Mouse (Mus musculus) adrenal gland, postnatal 36 days (tissue): Measurements from ENCODE around the gene Bicdl1. TPM values are rescaled to one million over a fixed set of nuclear protein-coding genes. Genes with fewer than 3 reads are reported as not detected.

Source experiments
- DNase-seq, 2 experiments: peaks; one replicate each; pipeline ENCODE4 v3.0.0; 2021; ENCODE audit warnings: mixed read lengths in 1 of 2
- total RNA-seq, 2 experiments: library from RNA; stranded (reverse); gene quantifications; 2 replicates each; pipeline ENCODE4 v1.2.3; 2021

Gene Bicdl1
- total RNA-seq, 2 experiments from 2014 or later = 7.8 to 11.3 TPM

GRCm38 (mm10) chr5:115667894-115668293 lies 63.5 kb downstream of the Bicdl1 start:
- no peak for DNase-seq

DNA sequence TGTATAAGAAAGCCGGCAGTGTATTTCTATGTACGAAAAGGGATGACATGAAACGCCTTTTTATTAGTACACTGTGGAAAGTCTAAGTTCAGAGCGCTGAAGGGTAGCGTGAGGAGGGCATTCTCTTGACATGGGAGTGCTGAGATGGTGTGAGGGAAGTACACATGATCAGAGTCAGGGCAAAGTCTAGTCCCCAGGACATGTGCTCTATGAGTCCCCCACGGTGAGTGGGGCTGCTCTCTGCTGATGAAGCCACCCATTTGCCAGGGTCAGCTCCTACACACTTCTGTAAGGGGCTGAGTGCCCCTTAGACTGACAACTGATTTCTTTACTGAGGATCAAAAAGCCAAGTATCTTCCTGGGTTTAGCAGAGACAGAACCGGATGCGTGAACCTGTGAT lies 64.2 kb downstream of the Bicdl1 start:
- DNase-seq = no peak

- no peak for DNase-seq
Measured at GRCm38 (mm10) chr5:115666366-115667065, 64.9 kb downstream of the Bicdl1 start.

DNA sequence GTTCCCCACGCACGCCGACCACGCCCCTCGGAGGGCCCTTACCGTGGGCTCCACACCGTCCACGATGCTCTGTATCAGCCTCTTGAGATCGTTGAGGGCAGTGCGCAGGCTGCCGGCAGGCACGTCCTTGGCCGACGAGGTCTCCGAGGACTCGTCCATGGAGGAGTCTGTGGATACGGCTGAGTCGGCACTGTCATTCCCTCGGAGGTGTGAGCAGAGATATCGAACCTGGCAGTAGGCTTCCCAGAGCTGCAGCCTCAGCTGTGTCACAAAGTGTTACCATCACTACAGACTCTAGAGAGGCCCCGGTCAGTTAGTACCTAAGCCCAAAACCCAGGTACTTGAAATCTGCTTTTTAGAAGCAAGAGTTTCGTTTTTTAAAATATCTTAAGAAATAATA lies 68.8 kb downstream of the Bicdl1 start:
- no peak for DNase-seq

DNA sequence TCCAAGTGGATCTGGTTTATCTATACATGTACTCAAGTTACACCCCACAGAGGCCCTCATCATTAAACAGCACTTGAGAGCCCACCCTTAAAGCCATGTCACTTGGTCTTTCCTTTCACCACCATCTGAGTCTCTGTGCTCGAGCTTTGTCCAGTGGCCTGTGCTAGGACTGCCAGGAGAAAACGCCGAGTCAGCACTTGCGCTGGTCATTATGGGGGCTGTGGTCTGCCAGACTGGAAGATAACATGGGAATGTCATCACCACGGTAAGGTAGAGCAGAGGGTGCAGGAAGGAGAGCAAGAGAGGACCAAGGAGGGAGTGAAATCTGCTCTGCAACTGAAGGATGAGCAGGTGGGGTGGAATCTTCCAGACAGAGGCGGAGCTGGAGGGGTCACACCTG lies 73.1 kb downstream of the Bicdl1 start:
- no peak for DNase-seq

DNA sequence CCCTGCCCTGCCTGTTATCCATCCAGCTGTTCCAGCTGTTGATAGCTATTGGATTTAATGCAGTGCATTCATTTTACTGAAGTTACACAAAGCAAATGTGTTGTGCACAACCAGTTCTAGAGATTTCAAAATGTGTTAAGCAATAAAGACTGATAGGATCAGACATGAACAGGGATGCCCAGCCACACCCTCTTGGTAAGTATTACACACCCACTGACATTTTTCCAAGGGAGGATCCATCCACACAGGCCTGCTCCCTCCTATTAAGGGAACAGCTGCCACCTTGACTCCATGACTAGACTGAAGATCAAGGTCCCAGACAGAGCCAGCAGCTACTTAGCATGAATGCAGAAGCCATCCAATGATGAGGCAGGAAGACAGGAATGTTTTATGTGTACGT lies 74.2 kb downstream of the Bicdl1 start:
- DNase-seq = no peak

- no peak for DNase-seq
Measured at GRCm38 (mm10) chr5:115656677-115657076, 74.7 kb downstream of the Bicdl1 start.

DNA sequence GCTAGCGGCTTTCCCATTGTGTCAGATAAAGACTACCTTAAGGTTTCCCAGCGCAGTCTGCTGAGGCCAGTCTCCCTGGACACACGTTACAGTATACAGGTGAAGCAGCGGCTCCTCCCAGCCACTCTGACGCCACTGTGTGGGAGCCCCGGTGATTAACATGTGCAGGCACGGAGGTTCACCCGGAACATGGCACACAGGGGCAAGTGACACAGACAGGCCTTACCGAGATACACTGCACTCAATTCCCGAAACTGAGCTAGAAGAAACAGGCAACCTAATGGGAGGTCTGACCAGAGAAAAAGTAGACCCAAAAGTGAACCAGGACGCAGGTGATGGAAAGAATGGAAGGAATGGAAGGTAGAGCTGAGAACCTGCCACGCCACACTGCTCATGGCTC lies 77.6 kb downstream of the Bicdl1 start:
- no peak for DNase-seq

- DNase-seq = peak; percentile 99 to 100
Measured at GRCm38 (mm10) chr5:115652681-115653575, 78.5 kb downstream of the Bicdl1 start.

- no peak for DNase-seq
Measured at GRCm38 (mm10) chr5:115651821-115652220, 79.6 kb downstream of the Bicdl1 start.

DNA sequence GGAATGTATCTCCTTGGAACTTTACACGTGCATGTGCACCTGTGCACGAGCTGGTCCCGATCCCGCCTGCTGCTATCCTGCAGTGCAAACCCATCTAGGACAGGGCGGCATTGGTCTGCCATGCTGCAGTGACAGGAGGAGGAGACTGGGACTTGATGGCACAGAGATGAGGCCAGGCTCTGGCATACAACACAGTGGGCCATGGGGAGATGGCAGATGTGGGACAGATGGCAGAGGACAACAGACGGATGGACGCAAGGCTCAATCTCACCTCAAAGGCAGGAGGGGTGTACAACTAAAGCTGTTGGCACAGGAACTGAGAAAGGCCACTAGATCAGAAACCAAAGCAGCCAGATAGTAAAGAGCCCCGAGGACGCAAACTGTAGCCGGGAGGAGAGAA lies 80.5 kb downstream of the Bicdl1 start:
- no peak for DNase-seq

GRCm38 (mm10) chr5:115649699-115650098 lies 81.7 kb downstream of the Bicdl1 start:
- peak; percentile 40 to 63 for DNase-seq

DNA sequence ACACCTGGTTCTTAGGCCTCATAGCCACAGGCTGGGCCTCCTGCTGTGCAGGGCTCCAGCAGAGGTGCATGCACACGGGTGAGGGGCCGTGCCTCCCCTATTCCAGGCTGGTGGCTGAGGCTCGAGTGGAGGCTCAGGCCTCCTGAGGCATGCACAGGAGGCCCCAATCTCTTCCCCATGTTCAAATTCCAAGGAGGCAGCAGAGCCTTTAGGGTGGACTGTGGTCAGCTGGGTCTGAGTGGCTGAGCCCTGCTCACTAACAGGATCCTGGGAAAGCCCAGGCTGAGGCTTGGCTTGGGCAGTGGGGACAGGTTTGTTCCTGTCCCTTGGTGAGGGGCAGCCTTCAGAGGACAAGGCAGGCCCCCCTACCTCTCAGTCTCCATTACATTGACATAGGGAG lies 82.5 kb downstream of the Bicdl1 start:
- no peak for DNase-seq

GRCm38 (mm10) chr5:115644192-115644591 lies 87.2 kb downstream of the Bicdl1 start:
- DNase-seq = no peak

- DNase-seq = no peak
Measured at GRCm38 (mm10) chr5:115635536-115635935, 95.9 kb downstream of the Bicdl1 start.

GRCm38 (mm10) chr5:115634046-115634445 lies 97.4 kb downstream of the Bicdl1 start:
- DNase-seq = no peak

DNA sequence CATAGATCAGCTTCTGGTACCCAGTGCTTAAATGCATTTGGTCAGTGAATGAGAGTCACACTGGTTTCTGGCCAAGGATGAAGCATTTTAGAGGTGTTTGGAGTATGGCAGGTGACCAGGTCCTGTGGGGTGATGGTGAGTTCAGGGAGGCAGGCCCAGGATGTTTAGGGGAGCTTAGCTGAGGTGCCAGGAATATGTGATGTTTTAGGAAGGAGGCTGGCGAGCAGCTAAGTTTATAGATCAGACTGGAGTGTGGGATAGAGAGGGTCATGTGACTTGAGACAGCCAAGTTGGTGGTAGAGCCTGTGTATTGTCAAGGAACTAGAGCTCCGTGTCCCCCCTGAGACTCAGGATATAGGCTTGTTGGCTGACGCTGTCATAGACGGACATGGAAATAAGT lies 98.4 kb downstream of the Bicdl1 start:
- no peak for DNase-seq

DNA sequence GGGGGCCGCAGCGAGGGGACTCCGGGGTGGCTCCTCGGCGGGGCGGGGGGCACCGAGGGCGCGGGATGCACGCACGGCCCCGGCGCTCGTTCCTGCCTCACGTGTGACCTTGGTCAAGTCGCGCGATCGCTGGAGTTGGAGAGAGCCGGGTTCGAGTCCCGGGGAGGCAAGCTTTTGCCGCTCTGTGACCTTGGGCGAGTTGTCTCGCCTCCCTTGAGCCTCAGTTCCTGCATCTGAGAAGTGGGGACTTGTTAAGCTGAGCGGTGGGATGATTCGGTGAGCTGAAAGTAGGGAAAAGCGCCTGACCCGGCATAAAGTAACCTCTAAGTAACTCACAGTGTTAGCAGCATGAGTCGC lies 99.1 kb downstream of the Bicdl1 start:
- DNase-seq = peak; percentile 51 to 59

DNA sequence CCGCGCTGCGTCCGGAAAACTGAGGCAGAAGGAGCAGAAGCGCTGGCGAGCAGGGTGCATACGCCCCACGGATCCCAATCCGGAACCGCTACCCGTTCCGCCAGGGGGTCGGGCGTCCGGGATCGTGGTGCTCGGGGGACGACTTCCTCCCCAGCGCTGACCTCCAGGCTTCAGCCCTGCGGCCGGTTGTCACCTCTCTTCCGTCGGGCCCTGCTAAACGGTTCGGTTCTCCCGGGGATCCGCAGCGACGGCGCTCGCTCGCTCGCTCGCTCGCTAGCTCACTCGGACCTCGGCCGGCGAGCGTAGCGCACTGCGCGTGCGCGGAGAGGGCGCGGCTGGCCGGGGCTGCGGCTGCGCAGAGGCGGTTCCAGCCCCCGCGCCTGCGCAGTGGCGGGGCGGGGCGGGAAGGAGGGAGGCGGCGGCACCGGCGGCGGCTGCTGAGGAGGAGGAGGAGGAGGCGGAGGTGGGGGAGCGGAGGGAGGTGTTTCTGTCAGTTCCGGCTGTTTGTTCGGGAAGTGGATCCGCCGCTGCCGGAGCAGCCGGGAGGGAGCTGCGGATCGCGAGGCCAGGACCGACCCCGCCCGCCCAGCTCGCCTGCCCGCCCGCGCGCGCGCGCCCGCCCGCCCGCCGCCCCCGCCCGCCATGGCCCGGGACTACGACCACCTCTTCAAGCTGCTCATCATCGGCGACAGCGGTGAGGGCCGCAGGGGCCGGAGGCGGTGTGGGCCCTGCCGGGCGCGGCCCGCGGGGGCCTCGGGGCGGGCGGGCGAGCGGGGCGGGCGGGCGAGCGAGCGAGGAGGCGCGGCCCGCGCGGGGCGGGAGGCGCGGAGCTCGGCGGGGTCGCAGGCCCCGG lies 99.7 kb downstream of the Bicdl1 start, which contains the start of gene Rab35:
Rab35 (plus strand) TSS at position 404 of the 853 bp plus-strand sequence.
- peak; percentile 96 to 98 for DNase-seq

GRCm38 (mm10) chr5:115630291-115630690 lies 101.1 kb downstream of the Bicdl1 start:
- DNase-seq = no peak

DNA sequence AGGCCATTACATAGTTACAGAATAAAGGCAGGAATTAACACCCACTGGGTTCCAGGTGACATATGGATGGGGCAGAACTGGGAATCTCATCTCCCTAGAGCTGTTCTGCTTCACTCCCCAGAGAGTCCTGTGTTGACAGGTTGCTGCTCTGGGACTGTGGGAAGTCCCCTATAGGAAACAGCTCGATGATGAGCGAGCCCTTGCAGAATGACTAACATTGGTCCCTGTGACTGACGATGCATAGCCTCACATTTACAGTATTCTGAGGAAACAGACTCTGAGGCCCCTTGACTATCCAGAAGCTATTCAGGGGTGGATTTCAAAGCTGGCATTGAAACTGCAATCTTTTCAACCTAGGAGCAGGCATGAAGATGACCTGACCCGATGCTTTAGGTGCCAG lies 101.7 kb downstream of the Bicdl1 start:
- DNase-seq = no peak

GRCm38 (mm10) chr5:115628083-115628482 lies 103.3 kb downstream of the Bicdl1 start:
- DNase-seq = no peak
